Mouse (Mus musculus): ENCODE results near the gene Cgrrf1. TPM values are rescaled to one million over a fixed set of nuclear protein-coding genes. Genes with fewer than 3 reads are reported as not detected.

Gene Cgrrf1
- polyA plus RNA-seq, 1 experiment = 20.7 TPM

DNA sequence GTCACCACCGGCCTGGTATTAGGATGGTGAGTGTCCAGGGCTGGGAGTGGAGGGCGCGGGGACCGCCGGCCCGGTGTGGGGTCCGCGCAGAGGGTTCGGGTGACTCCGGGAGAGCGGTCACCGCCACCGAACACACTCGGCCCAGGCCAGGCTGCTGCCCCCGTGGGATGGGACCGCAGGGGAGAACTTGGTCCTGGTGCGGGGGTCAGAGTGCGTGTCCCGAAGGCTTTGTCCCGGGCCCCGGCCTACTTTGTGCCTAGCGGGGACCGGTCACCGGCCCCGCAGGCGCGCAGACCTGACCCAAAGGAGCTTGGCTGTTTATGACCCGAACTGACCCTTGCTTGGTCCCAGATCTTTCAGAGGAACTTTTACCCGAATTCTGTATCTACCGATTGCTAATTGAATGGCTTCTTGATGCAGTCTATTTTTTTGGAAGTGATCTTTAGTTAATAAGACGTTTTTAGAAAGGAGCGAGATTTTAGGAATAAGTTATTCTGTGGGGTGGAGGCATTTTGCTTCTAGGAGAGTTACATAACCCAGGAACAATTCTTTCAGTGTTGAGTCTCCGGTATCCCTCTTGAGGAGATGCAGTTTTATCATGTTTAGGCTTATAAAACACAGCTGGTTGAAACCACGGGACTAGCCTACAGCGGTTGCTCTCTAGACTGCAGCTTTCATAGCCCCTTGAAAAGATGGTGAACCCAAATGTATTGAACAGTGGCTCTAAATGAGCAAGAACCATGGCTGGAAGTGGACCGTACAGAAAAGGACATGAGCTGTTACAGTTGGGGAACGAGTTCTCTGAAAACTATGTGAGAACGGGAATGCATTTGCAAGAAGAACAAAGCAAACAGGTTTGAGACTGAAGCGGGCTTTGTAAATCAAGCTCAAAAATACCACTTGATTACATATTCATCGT lies 688 bp downstream of the Cgrrf1 start:
- TF ChIP-seq POLR2A (IDR thresholded peaks at IDR 0.05; ENCODE audit: borderline replicate concordance, control insufficient read depth, low read depth, low read length) (no peak), CTCF (IDR thresholded peaks at IDR 0.05; ENCODE audit: control insufficient read depth, insufficient read depth, low read length) (no peak)
- Histone ChIP-seq H3K4me3 (replicated peaks; ENCODE audit: control insufficient read depth, low read depth, low read length) (peak overlapping the region; percentile 91), H3K27ac (ENCODE audit: control insufficient read depth, insufficient read depth, low read depth, low read length, poor library complexity) (peak overlapping the region; percentile 79), H3K4me1 (ENCODE audit: control insufficient read depth, insufficient read depth, low read length) (0 out of 2 replicates have a peak, but pooled peaks cover 1% of the 10 kb centered on the region)
- WGBS = 9% methylated on average over 40 of the region's 40 CpGs

DNA sequence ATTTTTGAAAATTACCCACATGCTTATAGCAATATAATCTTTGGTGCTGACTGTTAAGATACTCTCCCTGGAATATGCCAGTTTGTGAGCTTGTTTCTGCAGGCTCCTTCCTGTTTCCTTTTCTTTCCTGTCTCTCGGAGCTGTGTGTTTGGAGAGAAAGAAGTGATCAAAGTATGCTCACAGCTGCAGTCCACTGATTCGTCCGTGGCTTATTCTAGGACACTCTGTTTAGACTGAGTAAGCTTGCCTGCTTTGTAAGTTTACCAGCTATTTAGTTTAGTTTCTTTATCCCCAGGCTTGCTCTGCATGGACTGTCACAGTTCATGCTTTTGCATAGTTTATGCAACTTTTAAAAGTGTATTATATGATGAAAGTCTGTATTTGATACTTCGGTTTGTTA lies 7.4 kb downstream of the Cgrrf1 start:
- Histone ChIP-seq H3K4me3 (replicated peaks; ENCODE audit: control insufficient read depth, low read depth, low read length) (no peak overlapping the region), H3K4me1 (ENCODE audit: control insufficient read depth, insufficient read depth, low read length) (no peaks in the 10 kb centered on the region), H3K27ac (ENCODE audit: control insufficient read depth, insufficient read depth, low read depth, low read length, poor library complexity) (no peak overlapping the region)
- TF ChIP-seq CTCF (IDR thresholded peaks at IDR 0.05; ENCODE audit: control insufficient read depth, insufficient read depth, low read length) (no peak), POLR2A (IDR thresholded peaks at IDR 0.05; ENCODE audit: borderline replicate concordance, control insufficient read depth, low read depth, low read length) (no peak)
- WGBS = 87% methylated on average over 4 of the region's 4 CpGs

DNA sequence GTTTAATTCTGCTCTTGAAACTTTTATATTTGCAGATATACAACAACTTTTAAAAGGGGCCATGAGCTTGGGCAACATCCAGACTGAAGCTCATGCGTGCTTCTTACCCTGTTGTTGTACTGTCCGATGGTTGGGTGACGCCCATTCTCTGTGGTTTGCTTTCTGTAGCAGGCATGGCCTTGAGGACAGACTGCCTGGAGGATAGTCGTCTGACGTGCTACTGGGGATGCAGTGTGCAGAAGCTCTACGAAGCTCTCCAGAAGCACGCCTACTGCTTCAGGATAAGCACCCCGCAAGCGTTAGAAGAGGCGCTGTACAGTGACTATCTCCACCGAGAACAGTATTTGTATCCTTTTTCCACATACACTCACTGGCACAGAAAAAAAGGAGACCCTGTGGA lies 13.8 kb downstream of the Cgrrf1 start:
- no peak for TF ChIP-seq POLR2A (IDR thresholded peaks at IDR 0.05; ENCODE audit: borderline replicate concordance, control insufficient read depth, low read depth, low read length)
- no peak for TF ChIP-seq CTCF (IDR thresholded peaks at IDR 0.05; ENCODE audit: control insufficient read depth, insufficient read depth, low read length)
- Histone ChIP-seq H3K4me1 (ENCODE audit: control insufficient read depth, insufficient read depth, low read length) (no peaks in the 10 kb centered on the region), H3K4me3 (replicated peaks; ENCODE audit: control insufficient read depth, low read depth, low read length) (no peak overlapping the region), H3K27ac (ENCODE audit: control insufficient read depth, insufficient read depth, low read depth, low read length, poor library complexity) (no peak overlapping the region)
- 92% methylated on average over 11 of the region's 11 CpGs for WGBS

DNA sequence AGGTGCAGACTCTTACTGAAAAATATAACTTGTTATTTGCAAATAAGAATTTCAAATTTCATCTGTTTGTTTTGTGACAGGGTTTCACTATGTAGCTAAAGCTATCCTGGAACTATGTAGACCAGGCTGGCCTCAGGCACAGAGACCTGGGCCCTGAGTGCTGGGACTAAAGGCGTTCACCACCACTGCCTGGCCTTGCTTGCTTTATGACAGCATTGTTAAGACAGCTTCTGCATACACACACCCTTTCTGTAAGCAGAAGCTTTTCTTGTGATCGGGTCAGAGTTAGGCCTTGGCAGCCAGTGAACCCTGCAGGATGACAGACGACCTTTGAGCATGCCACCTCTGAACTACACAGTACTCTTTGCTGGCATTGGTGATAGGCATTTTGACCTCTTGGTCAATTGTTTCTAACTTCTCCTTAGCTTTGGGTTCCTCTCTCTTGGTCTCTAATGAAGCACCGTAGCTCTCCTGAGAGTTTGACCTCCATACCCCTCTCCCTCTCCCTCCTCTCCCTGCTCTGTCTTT lies 16.2 kb downstream of the Cgrrf1 start:
- H3K4me1 ChIP-seq (ENCODE audit: control insufficient read depth, insufficient read depth, low read length) = no peaks in the 10 kb centered on the region
- TF ChIP-seq POLR2A (IDR thresholded peaks at IDR 0.05; ENCODE audit: borderline replicate concordance, control insufficient read depth, low read depth, low read length) = no peak
- no peak overlapping the region for H3K4me3 ChIP-seq (replicated peaks; ENCODE audit: control insufficient read depth, low read depth, low read length)
- WGBS = 85% methylated on average over 4 of the region's 4 CpGs
- no peak overlapping the region for H3K27ac ChIP-seq (ENCODE audit: control insufficient read depth, insufficient read depth, low read depth, low read length, poor library complexity)

DNA sequence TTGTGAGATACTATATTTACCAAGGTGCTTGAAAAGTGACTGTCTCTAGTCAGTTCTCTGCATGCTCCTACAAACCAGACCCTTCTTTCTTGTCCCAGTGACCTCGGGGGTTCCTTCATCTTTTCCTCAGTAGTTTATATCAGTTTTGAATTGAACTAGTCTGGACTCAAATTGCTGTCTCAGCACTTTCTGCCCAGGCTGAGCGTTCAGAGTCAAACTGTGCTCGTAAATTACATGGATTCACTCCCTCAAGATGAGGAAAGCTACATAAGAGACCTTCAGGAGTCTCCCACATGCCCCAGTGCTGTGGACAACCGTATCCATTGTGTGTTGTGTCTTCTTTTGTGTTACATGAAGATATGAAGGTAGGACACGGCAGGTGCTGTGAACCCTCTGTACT lies 16.8 kb downstream of the Cgrrf1 start:
- WGBS = 85% methylated on average over 5 of the region's 5 CpGs
- Histone ChIP-seq H3K4me3 (replicated peaks; ENCODE audit: control insufficient read depth, low read depth, low read length) (no peak overlapping the region), H3K27ac (ENCODE audit: control insufficient read depth, insufficient read depth, low read depth, low read length, poor library complexity) (no peak overlapping the region), H3K4me1 (ENCODE audit: control insufficient read depth, insufficient read depth, low read length) (no peaks in the 10 kb centered on the region)
- TF ChIP-seq POLR2A (IDR thresholded peaks at IDR 0.05; ENCODE audit: borderline replicate concordance, control insufficient read depth, low read depth, low read length) (no peak), CTCF (IDR thresholded peaks at IDR 0.05; ENCODE audit: control insufficient read depth, insufficient read depth, low read length) (no peak)

DNA sequence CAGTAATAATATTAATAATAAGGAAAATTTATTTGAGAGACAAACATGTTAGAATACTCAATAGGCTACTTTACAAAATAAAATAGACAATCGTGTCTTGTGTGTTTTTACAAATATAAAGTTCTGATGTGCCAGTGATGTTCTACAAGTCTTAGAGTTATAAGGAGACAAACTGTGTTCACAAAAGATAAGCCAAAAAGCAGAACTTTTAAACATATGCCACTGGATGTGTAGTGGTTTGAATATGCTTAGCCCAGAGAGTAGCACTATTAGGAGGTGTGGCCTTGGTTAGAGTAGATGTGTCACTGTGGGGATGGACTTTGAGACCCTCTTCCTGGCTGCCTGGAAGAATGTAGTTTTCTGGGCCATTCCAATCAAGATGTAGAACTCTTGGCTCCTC lies 17.8 kb downstream of the Cgrrf1 start:
- WGBS = 66% methylated on average over 1 of the region's 1 CpGs
- Histone ChIP-seq H3K27ac (ENCODE audit: control insufficient read depth, insufficient read depth, low read depth, low read length, poor library complexity) (no peak overlapping the region), H3K4me1 (ENCODE audit: control insufficient read depth, insufficient read depth, low read length) (no peaks in the 10 kb centered on the region), H3K4me3 (replicated peaks; ENCODE audit: control insufficient read depth, low read depth, low read length) (no peak overlapping the region)
- no peak for TF ChIP-seq POLR2A (IDR thresholded peaks at IDR 0.05; ENCODE audit: borderline replicate concordance, control insufficient read depth, low read depth, low read length)
- TF ChIP-seq CTCF (IDR thresholded peaks at IDR 0.05; ENCODE audit: control insufficient read depth, insufficient read depth, low read length) = no peak

DNA sequence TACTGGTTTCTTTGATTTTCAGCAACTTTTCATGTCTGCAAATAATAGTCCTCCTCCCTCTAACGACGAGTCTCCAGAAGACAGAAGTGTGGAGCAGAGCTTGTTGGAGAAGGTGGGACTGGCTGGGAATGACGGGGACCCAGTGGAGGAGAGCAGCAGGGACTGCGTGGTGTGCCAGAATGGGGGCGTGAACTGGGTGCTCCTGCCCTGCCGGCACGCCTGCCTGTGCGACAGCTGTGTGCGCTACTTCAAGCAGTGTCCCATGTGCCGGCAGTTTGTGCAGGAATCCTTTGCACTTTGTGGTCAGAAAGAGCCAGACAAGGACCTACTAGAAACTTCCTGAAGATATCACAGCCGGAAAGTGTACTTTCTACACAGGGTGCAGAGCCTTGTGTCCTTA lies 21.8 kb downstream of the Cgrrf1 start:
- Histone ChIP-seq H3K27ac (ENCODE audit: control insufficient read depth, insufficient read depth, low read depth, low read length, poor library complexity) (no peak overlapping the region), H3K4me3 (replicated peaks; ENCODE audit: control insufficient read depth, low read depth, low read length) (no peak overlapping the region), H3K4me1 (ENCODE audit: control insufficient read depth, insufficient read depth, low read length) (no peaks in the 10 kb centered on the region)
- WGBS = 90% methylated on average over 11 of the region's 11 CpGs
- no peak for TF ChIP-seq CTCF (IDR thresholded peaks at IDR 0.05; ENCODE audit: control insufficient read depth, insufficient read depth, low read length)
- no peak for TF ChIP-seq POLR2A (IDR thresholded peaks at IDR 0.05; ENCODE audit: borderline replicate concordance, control insufficient read depth, low read depth, low read length)

DNA sequence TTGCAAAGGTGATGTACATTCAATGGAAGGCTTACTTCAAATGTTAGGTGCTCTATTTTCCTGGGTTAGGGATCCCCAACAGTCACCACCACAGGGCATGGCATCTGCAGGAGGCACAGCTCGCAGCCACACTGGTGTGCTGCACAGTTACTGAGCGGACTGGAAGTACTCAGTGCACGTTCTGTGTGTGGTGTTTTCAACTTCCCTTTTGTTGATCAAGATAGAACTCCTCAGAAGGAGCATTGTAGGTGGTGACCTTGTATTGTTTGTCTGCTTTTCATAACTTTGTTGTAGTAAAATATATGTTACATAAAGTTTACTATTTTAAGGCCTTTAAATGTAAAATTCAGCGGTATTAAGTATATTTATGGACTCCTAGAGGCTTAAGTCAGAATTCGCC lies 31.0 kb downstream of the Cgrrf1 start:
- WGBS = 62% methylated on average over 5 of the region's 5 CpGs
- Histone ChIP-seq H3K27ac (ENCODE audit: control insufficient read depth, insufficient read depth, low read depth, low read length, poor library complexity) (no peak overlapping the region), H3K4me1 (ENCODE audit: control insufficient read depth, insufficient read depth, low read length) (no peaks in the 10 kb centered on the region; the same call in 1 of the 2 replicates), H3K4me3 (replicated peaks; ENCODE audit: control insufficient read depth, low read depth, low read length) (no peak overlapping the region)
- TF ChIP-seq CTCF (IDR thresholded peaks at IDR 0.05; ENCODE audit: control insufficient read depth, insufficient read depth, low read length) (no peak), POLR2A (IDR thresholded peaks at IDR 0.05; ENCODE audit: borderline replicate concordance, control insufficient read depth, low read depth, low read length) (no peak)

Data from bone marrow, adult 2 months (tissue).